Mouse (Mus musculus): Measurements from ENCODE around the gene Ethe1. TPM values are rescaled to one million over a fixed set of nuclear protein-coding genes. Genes with fewer than 3 reads are reported as not detected.

The Ethe1 gene
- total and polyA plus RNA-seq, 3 experiments = 21.0 to 33.3 TPM; not detected in 1

DNA sequence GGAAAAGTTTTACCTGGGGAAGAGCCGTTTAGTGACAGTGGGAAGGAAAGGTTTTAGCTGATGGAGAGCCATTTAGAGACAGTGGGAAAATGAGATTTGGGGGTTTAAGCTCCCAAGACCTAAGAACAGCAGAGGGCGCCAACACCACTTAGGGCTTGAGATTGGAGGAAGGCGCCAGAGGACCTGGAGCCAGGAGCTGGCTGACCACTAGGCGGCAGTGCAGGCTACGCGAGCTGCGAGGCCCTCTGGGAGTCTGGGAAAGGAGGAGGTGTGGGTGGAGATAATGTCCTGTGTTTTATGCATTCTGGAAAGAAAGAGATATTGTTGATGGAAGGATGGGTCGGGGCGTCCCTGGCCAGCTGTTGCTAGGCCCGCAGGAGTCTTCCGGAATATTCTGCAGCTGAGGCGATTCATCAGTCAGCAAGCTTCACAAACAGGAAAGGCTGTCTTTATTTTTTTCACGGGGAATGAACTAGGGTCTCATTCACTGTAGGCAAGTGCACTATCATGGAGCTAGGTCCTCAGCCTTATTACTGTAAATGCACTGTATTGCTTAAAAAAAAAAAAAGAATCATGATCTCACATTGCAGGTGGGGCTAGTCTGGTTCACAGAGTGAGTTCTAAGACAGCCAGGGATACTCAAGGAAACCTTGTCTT lies 13.7 kb downstream of the Ethe1 start:
- DNase-seq (ENCODE audit: low read depth, low spot score) = peak; percentile 95
- TF ChIP-seq NELFE (IDR thresholded peaks at IDR 0.05; ENCODE audit: low read depth, low read length) = no peak
- no peak for TF ChIP-seq MAX (IDR thresholded peaks at IDR 0.05; ENCODE audit: low read length)
- TF ChIP-seq POLR2A (IDR thresholded peaks at IDR 0.05; ENCODE audit: control insufficient read depth in 1 of 2, insufficient read depth in 1 of 2, low read depth in 1 of 2, low read length in 2 of 2, poor library complexity in 1 of 2) = no peak
- 0 out of 2 replicates have a peak, but pooled peaks have one; percentile 40 for TF ChIP-seq SIN3A (IDR thresholded peaks at IDR 0.05; ENCODE audit: low read length)
- peak; percentile 92 for TF ChIP-seq RAD21 (IDR thresholded peaks at IDR 0.05; ENCODE audit: low read depth, low read length)
- no peak for TF ChIP-seq BHLHE40 (IDR thresholded peaks at IDR 0.05; ENCODE audit: borderline replicate concordance, low read depth, low read length)
- TF ChIP-seq MXI1 (IDR thresholded peaks at IDR 0.05; ENCODE audit: low read depth, low read length) = no peak
- no peak for TF ChIP-seq MYC (IDR thresholded peaks at IDR 0.05; ENCODE audit: low read depth, low read length)
- TF ChIP-seq POLR2AphosphoS5 (IDR thresholded peaks at IDR 0.05; ENCODE audit: borderline replicate concordance, low read depth, low read length) = no peak
- TF ChIP-seq TBP (IDR thresholded peaks at IDR 0.05; ENCODE audit: low read depth, low read length) = no peak
- no peak for TF ChIP-seq E2F4 (IDR thresholded peaks at IDR 0.05; ENCODE audit: borderline replicate concordance, low read depth, low read length)
- TF ChIP-seq ZC3H11A (IDR thresholded peaks at IDR 0.05; ENCODE audit: low read depth, low read length) = peak; percentile 92
- no peak for TF ChIP-seq EP300 (IDR thresholded peaks at IDR 0.05; ENCODE audit: low read depth in 1 of 2, low read length in 2 of 2)
- peak in 2 of 3 experiments; percentile 99 to 100; a peak in 5 of 6 replicates for TF ChIP-seq CTCF (IDR thresholded peaks at IDR 0.05 in 2 of 3, conservative IDR thresholded peaks at IDR 0.05 in 1 of 3; ENCODE audit: control insufficient read depth in 1 of 3, insufficient read depth in 1 of 3, low read depth in 2 of 3, low read length in 3 of 3, poor library complexity in 1 of 3, severe bottlenecking in 1 of 3)
- TF ChIP-seq GATA1 (IDR thresholded peaks at IDR 0.05; ENCODE audit: low read depth, low read length) = no peak
- peak; percentile 98 for TF ChIP-seq SMC3 (IDR thresholded peaks at IDR 0.05; ENCODE audit: low read depth, low read length)
- TF ChIP-seq RCOR1 (IDR thresholded peaks at IDR 0.05; ENCODE audit: low read depth, low read length) = no peak
- no peak for TF ChIP-seq ZMIZ1 (IDR thresholded peaks at IDR 0.05; ENCODE audit: low read depth, low read length)
- TF ChIP-seq USF2 (IDR thresholded peaks at IDR 0.05; ENCODE audit: borderline replicate concordance in 1 of 2, insufficient read depth in 1 of 2, low read depth in 1 of 2, low read length in 2 of 2) = no peak
- no peak for TF ChIP-seq ZKSCAN1 (IDR thresholded peaks at IDR 0.05; ENCODE audit: low read depth, low read length)
- TF ChIP-seq MEF2A (IDR thresholded peaks at IDR 0.05; ENCODE audit: extremely low read depth, insufficient replicate concordance, low read depth, low read length, poor library complexity, severe bottlenecking) = no peak
- peak; percentile 66; the same call in 1 of the 2 replicates for TF ChIP-seq HCFC1 (IDR thresholded peaks at IDR 0.05; ENCODE audit: low read depth, low read length)
- no peak for TF ChIP-seq JUND (IDR thresholded peaks at IDR 0.05; ENCODE audit: low read depth, low read length)
- TF ChIP-seq KAT2A (conservative IDR thresholded peaks at IDR 0.05; ENCODE audit: low read depth, low read length) = no peak
- no peaks in the 10 kb centered on the region for H3K4me1 ChIP-seq (ENCODE audit: control insufficient read depth in 1 of 2, insufficient read depth in 2 of 2, low read length in 2 of 2)
- H3K79me2 ChIP-seq (ENCODE audit: control insufficient read depth, insufficient read depth, low read length, poor library complexity) = no peaks in the 10 kb centered on the region
- H3K36me3 ChIP-seq (ENCODE audit: control insufficient read depth in 1 of 2, insufficient read depth in 2 of 2, low read length in 2 of 2) = no peaks in the 10 kb centered on the region
- no peak overlapping the region for H3K4me3 ChIP-seq (ENCODE audit: control insufficient read depth in 1 of 2, insufficient read depth in 1 of 2, low read depth in 2 of 2, low read length in 2 of 2)
- no peaks in the 10 kb centered on the region for H3K9me3 ChIP-seq (replicated peaks; ENCODE audit: insufficient read depth, low read length)
- no peak overlapping the region for H3K27ac ChIP-seq (ENCODE audit: control insufficient read depth, low read depth, low read length)
- no peak overlapping the region for H3K9ac ChIP-seq (ENCODE audit: control insufficient read depth, low read depth, low read length, poor library complexity, severe bottlenecking)
- no peaks in the 10 kb centered on the region for H3K27me3 ChIP-seq (ENCODE audit: control insufficient read depth in 1 of 2, insufficient read depth in 2 of 2, low read length in 2 of 2)

Data from MEL (cell line).